Mouse (Mus musculus) forebrain, embryonic 14.5 days (tissue): ENCODE data around the gene Ccdc22. TPM values are rescaled to one million over a fixed set of nuclear protein-coding genes. Genes with fewer than 3 reads are reported as not detected.

Experiments
- ATAC-seq: fragments of 200-750 bp; cut with Nextera tagmentation; 2 replicates; pipeline ENCODE4 v1.8.0; 2017; ENCODE audit warnings: mild to moderate bottlenecking, moderate library complexity
- DNase-seq: peaks from one replicate; pipeline ENCODE4 v3.0.0-alpha.2; 2015; ENCODE audit warnings: low spot score
- H3K27ac ChIP-seq: fragments of 300-500 bp; sonication (generic); 2 replicates; pipeline ENCODE4 v1.5.1; 2014; ENCODE audit warnings: low read depth, mild to moderate bottlenecking, control low read depth, low read length, moderate library complexity
- H3K27me3 ChIP-seq: fragments of 300-500 bp; sonication (generic); replicated peaks from 2 replicates; pipeline ENCODE4 v1.6.1; 2014; ENCODE audit warnings: low read length, control low read depth, mixed read lengths; ENCODE audit not compliant: control insufficient read depth, insufficient read depth
- H3K36me3 ChIP-seq: fragments of 300-500 bp; sonication (generic); 2 replicates; pipeline ENCODE4 v1.6.1; 2014; ENCODE audit warnings: low read length, control low read depth; ENCODE audit not compliant: control insufficient read depth, insufficient read depth
- H3K4me1 ChIP-seq: fragments of 300-500 bp; sonication (generic); 2 replicates; pipeline ENCODE4 v1.6.1; 2014; ENCODE audit warnings: antibody characterized with exemption, low read length, control low read depth; ENCODE audit not compliant: control insufficient read depth, insufficient read depth
- H3K4me2 ChIP-seq: fragments of 300-500 bp; sonication (generic); 2 replicates; pipeline ENCODE4 v1.6.1; 2014; ENCODE audit warnings: mild to moderate bottlenecking, control low read depth, low read length
- H3K4me3 ChIP-seq: fragments of 300-500 bp; sonication (generic); 2 replicates; pipeline ENCODE4 v1.5.1; 2014; ENCODE audit warnings: low read depth, low read length, control low read depth
- H3K9ac ChIP-seq: fragments of 300-500 bp; sonication (generic); 2 replicates; pipeline ENCODE4 v1.6.1; 2014; ENCODE audit warnings: mild to moderate bottlenecking, low read length, control low read depth, moderate library complexity
- H3K9me3 ChIP-seq: fragments of 300-500 bp; sonication (generic); replicated peaks from 2 replicates; pipeline ENCODE4 v1.6.1; 2016; ENCODE audit warnings: low read length, control low read depth, mixed read lengths; ENCODE audit not compliant: control insufficient read depth
- WGBS: fragments of 180-500 bp; shearing (Covaris S2); extraction: QIAGEN DNeasy Blood & Tissue Kit; methylation state at CpG from one replicate; pipeline ENCODE4 v1.1.7; 2014; 5-methylcytosine and 5-hydroxymethylcytosine counted together
- polyA plus RNA-seq: library from polyadenylated mRNA; unstranded; fragments of >200 nt; fragmentation: Nextera tagmentation; extraction: Ambion mirVana; gene quantifications from 2 replicates; pipeline ENCODE4 v1.2.1, GENCODE M21; 2014

The Ccdc22 gene
- polyA plus RNA-seq, result 37.0 and 44.0 TPM in 2 replicates

DNA sequence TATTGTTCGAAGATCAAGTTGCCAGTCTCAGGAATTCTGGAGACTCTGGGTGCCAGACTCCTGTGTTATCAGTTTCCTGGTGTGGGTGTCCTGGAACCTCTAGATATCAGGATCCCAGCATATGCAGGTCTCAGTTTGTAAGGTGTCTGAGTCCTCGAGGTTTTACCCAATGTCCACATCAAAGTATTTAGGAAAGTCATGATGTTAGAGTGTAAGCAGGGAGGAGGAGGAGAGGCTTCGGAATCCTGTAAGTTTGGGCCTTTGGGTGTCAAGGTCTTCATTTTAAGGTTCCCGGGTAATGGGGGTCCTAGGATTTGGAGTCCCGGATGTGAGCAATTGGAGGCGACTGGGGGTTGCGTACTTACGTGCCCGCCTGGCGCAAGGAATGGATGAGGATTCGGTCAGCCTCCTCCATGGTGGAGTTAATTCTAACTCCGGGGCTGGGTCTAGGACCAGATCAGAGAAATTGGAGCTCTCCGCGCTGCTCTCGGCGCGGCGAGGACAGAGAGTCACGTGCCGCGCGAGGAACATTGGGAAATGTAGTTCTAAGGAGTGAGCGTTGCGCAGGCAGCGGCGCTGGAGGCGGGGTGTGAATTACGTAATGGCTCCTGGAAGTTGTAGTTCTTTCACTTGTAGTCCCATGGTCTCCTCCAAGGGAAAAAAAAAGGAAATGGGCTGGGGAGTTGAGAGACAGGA, at the start of gene Ccdc22:
TSS of gene Ccdc22 (minus strand) at position 639 of the 696 bp plus-strand sequence.
- Histone ChIP-seq H3K9ac (peak within 1 kb of the TSS; percentile 59), H3K27ac (no peak within 1 kb of the TSS), H3K9me3 (no peaks in the 10 kb centered on the region), H3K4me1 (no peaks in the 10 kb centered on the region), H3K27me3 (no peaks in the 10 kb centered on the region), H3K4me2 (peak within 1 kb of the TSS; percentile 56), H3K4me3 (peak within 1 kb of the TSS; percentile 38), H3K36me3 (no peaks in the 10 kb centered on the region)
- DNase-seq (peak; percentile 94), ATAC-seq (peak; percentile 97)
- WGBS, result 30% methylated on average over 28 of the region's 28 CpGs

- ATAC-seq (peak; percentile 96), DNase-seq (peak; percentile 96)
- Histone ChIP-seq H3K4me2 (peak overlapping the region; percentile 48), H3K27ac (peak overlapping the region; percentile 71; the same call in 1 of the 2 replicates), H3K9ac (peak overlapping the region; percentile 54), H3K27me3 (no peaks in the 10 kb centered on the region), H3K4me3 (peak overlapping the region; percentile 29), H3K4me1 (no peaks in the 10 kb centered on the region), H3K9me3 (no peaks in the 10 kb centered on the region), H3K36me3 (0 out of 2 replicates have a peak, but pooled peaks cover 8% of the 10 kb centered on the region)
- 37% methylated on average over 25 of the region's 25 CpGs for WGBS
Measured at GRCm38 (mm10) chrX:7648671-7649304, 43.5 kb upstream of the Ccdc22 start.

- peak; percentile 80 for DNase-seq
- H3K4me1 ChIP-seq, result no peaks in the 10 kb centered on the region
- 0 out of 2 replicates have a peak, but pooled peaks cover 5% of the 10 kb centered on the region for H3K36me3 ChIP-seq
- H3K9me3 ChIP-seq, result no peaks in the 10 kb centered on the region
- WGBS, result 25% methylated on average over 5 of the region's 5 CpGs
- no peak overlapping the region for H3K4me2 ChIP-seq
- H3K9ac ChIP-seq, result no peak overlapping the region
- no peaks in the 10 kb centered on the region for H3K27me3 ChIP-seq
- no peak for ATAC-seq
- H3K4me3 ChIP-seq, result no peak overlapping the region
- no peak overlapping the region for H3K27ac ChIP-seq
Measured at GRCm38 (mm10) chrX:7645349-7645748, 40.0 kb upstream of the Ccdc22 start.

DNA sequence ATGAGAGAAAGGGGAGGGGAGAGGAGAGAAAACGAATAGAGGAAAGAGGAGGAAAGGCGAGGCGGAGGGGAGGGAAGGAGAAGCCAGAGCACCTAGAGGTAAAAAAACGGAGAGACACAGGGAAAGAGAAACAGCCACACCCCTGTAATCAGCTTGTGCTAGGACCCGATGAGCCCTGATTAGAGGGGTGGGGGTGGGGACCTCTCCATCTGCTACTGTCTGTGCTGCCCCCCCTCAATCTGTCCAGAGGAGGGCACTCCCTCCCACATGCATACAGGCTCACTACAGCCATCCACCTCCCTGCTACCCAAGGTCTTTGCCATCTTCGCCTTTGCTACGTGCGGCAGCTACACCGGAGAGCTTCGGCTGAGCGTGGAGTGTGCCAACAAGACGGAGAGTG, 35.5 kb upstream of the Ccdc22 start:
- WGBS, result 47% methylated on average over 12 of the region's 12 CpGs
- Histone ChIP-seq H3K36me3 (0 out of 2 replicates have a peak, but pooled peaks cover 5% of the 10 kb centered on the region), H3K4me2 (peak overlapping the region; percentile 54), H3K4me1 (no peaks in the 10 kb centered on the region), H3K9me3 (no peaks in the 10 kb centered on the region), H3K9ac (peak overlapping the region; percentile 21), H3K4me3 (peak overlapping the region; percentile 9; the same call in 1 of the 2 replicates), H3K27ac (no peak overlapping the region), H3K27me3 (no peaks in the 10 kb centered on the region)
- DNase-seq (no peak), ATAC-seq (no peak)

GRCm38 (mm10) chrX:7639536-7640325, 34.4 kb upstream of the Ccdc22 start:
- DNase-seq (peak; percentile 45), ATAC-seq (peak; percentile 8; the same call in 1 of the 2 replicates)
- 27% methylated on average over 13 of the region's 13 CpGs for WGBS
- Histone ChIP-seq H3K36me3 (0 out of 2 replicates have a peak, but pooled peaks cover 5% of the 10 kb centered on the region), H3K27ac (peak overlapping the region; percentile 80), H3K9ac (peak overlapping the region; percentile 70), H3K27me3 (no peaks in the 10 kb centered on the region), H3K4me1 (no peaks in the 10 kb centered on the region), H3K4me2 (peak overlapping the region; percentile 54), H3K4me3 (peak overlapping the region; percentile 49), H3K9me3 (no peaks in the 10 kb centered on the region)

DNA sequence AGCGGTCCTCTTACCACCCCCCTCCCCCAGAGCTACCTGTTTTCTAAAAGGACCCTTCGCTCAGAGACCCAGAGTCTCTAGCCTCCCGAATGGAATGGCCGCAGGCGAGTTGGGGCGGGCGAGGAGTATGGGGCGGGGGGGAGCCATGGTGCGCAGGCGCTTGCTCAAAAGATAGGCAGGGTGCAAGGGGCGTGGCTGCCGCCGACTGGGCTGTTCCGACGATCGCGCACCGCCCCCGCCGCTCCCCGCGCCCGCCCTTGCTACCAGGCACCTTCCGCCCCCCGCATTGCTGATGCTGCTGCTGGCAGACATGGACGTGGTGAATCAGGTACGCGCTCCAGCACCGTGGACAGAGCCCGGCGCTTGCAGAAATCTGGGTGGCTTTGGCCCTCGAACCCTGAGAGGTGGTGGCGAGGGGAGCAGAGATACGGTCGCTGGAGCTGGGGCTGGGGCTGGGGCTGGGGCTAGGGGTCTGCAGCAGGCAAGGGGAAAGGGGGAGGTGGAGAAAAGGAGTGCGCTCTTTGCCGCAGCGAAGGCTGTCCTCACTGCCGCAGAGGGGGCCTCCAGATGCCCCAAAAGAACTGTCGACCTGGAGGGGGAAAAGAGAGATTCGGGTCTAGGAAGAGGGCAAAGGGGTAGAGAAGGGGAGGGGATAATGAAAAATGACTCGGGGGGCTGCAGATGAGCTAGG, 33.2 kb upstream of the Ccdc22 start, which contains the start of gene Syp:
TSS of gene Syp (plus strand) at position 71 of the 691 bp plus-strand sequence.
- peak within 1 kb of the TSS; percentile 80 for H3K27ac ChIP-seq
- H3K27me3 ChIP-seq, result no peaks in the 10 kb centered on the region
- no peaks in the 10 kb centered on the region for H3K36me3 ChIP-seq
- no peaks in the 10 kb centered on the region for H3K4me1 ChIP-seq
- H3K4me2 ChIP-seq, result peak within 1 kb of the TSS; percentile 54
- no peaks in the 10 kb centered on the region for H3K9me3 ChIP-seq
- WGBS, result 32% methylated on average over 42 of the region's 42 CpGs
- peak; percentile 81 for DNase-seq
- peak within 1 kb of the TSS; percentile 70 for H3K9ac ChIP-seq
- ATAC-seq, result peak; percentile 88
- H3K4me3 ChIP-seq, result peak within 1 kb of the TSS; percentile 49

DNA sequence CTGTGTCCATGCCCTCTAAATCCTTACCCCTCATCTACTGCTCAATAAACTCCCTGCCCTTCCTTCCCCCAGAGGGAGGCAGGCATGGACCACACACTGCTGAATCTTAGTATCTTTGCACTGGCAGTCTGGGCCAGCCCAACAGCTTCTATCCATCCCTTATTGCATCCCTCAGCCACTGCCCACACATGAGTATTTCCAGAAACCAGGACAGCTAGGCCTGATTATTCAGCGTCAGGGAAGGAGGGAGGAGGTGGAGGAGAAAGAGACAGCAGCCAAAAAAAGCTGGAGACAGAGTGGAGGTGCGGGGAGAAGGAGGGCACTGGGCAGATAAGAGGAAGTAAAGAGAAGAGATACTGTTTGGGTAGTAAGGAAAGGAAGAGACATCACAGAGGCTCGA, 29.8 kb upstream of the Ccdc22 start:
- H3K27ac ChIP-seq, result no peak overlapping the region
- ATAC-seq (no peak), DNase-seq (no peak)
- no peak overlapping the region for H3K4me3 ChIP-seq
- H3K9ac ChIP-seq, result no peak overlapping the region
- no peaks in the 10 kb centered on the region for H3K4me1 ChIP-seq
- 76% methylated on average over 3 of the region's 3 CpGs for WGBS
- no peaks in the 10 kb centered on the region for H3K9me3 ChIP-seq
- no peak overlapping the region for H3K4me2 ChIP-seq
- no peaks in the 10 kb centered on the region for H3K36me3 ChIP-seq
- no peaks in the 10 kb centered on the region for H3K27me3 ChIP-seq

- Histone ChIP-seq H3K27me3 (no peaks in the 10 kb centered on the region), H3K4me3 (no peak overlapping the region), H3K4me1 (no peaks in the 10 kb centered on the region), H3K9ac (no peak overlapping the region), H3K4me2 (no peak overlapping the region), H3K27ac (no peak overlapping the region), H3K36me3 (no peaks in the 10 kb centered on the region), H3K9me3 (no peaks in the 10 kb centered on the region)
- DNase-seq (no peak), ATAC-seq (no peak)
- 87% methylated on average over 6 of the region's 6 CpGs for WGBS
Measured at GRCm38 (mm10) chrX:7632560-7632959, 27.2 kb upstream of the Ccdc22 start.
